7 mouse cellular contexts compared by ENCODE assay signal in the genomic region with DNA sequence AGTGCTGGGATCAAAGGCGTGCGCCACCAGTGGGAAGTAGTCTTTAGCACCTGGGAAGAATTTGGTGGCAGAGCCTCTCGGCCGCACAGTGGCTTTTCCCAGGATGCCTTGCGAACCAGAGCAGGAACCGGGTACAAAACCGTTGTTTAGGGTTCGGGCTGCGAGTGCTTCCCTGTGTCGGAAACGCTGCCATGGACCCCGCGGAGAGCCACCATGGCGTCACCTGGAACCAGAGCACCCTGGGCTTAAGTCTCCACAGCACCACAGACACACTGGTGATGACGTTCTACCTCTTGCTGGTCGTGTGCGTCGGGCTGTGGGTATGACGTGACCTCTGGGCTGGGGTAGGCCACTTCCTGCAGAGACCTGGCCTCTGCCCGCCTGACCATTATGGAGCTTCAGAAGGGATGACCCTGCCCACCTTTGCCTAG. TPM values are rescaled to one million over a fixed set of nuclear protein-coding genes. Genes with fewer than 3 reads are reported as not detected.
A peak's percentile ranks its signal among the peaks of the same experiment; 100 is the strongest.
DNase-seq lines count a peak whose midpoint lies in the region; ATAC-seq and TF ChIP-seq lines count a peak whose summit lies in the region.

TSS of gene Gm5134 (plus strand) at position 134 of the 431 bp plus-strand sequence.

- DNase-seq in intestine, embryonic 14.5 days (ENCODE audit: low spot score), result no peak
- no peak for DNase-seq in retina, postnatal 1 day
- DNase-seq in cerebellum, adult 9-10 months, result no peak
- DNase-seq in cerebellum, postnatal 14 days, result no peak

- no peak for TF ChIP-seq CTCF in ES-Bruce4 (IDR thresholded peaks at IDR 0.05; ENCODE audit: low read depth, low read length)
- TF ChIP-seq CTCF in bone marrow, adult 2 months (IDR thresholded peaks at IDR 0.05; ENCODE audit: control insufficient read depth, insufficient read depth, low read length), result no peak

- H3K9me3 ChIP-seq in ES-Bruce4 (replicated peaks; ENCODE audit: control insufficient read depth, insufficient read depth, low read length, poor library complexity, severe bottlenecking), result no peaks in the 10 kb centered on the region
- no peaks in the 10 kb centered on the region for H3K9me3 ChIP-seq in intestine, embryonic 14.5 days (ENCODE audit: control insufficient read depth, low read length)
- H3K9me3 ChIP-seq in midbrain, embryonic 16.5 days (replicated peaks; ENCODE audit: control insufficient read depth, low read length, poor library complexity, severe bottlenecking), result no peaks in the 10 kb centered on the region

- WGBS in bone marrow, adult 2 months, result 18% methylated on average over 20 of the region's 20 CpGs
- 32% methylated on average over 20 of the region's 20 CpGs for WGBS in intestine, embryonic 14.5 days
- 32% methylated on average over 20 of the region's 20 CpGs for WGBS in midbrain, embryonic 16.5 days

- ATAC-seq in intestine, embryonic 14.5 days (replicated peaks; ENCODE audit: low FRiP score, low TSS enrichment, low read depth), result no peak
- no peak for ATAC-seq in midbrain, embryonic 16.5 days

- H3K27me3 ChIP-seq in ES-Bruce4 (ENCODE audit: control insufficient read depth, insufficient read depth, low read length, poor library complexity, severe bottlenecking), result no peaks in the 10 kb centered on the region
- no peaks in the 10 kb centered on the region for H3K27me3 ChIP-seq in intestine, embryonic 14.5 days (replicated peaks; ENCODE audit: control insufficient read depth, insufficient read depth, low read length)
- H3K27me3 ChIP-seq in midbrain, embryonic 16.5 days (ENCODE audit: control insufficient read depth, insufficient read depth, low read depth, low read length), result peaks cover 7% of the 10 kb centered on the region

- H3K36me3 ChIP-seq in ES-Bruce4 (ENCODE audit: control insufficient read depth, insufficient read depth, low read length, poor library complexity, severe bottlenecking), result no peaks in the 10 kb centered on the region
- no peaks in the 10 kb centered on the region for H3K36me3 ChIP-seq in intestine, embryonic 14.5 days (ENCODE audit: control insufficient read depth, insufficient read depth, low read length)
- no peaks in the 10 kb centered on the region for H3K36me3 ChIP-seq in midbrain, embryonic 16.5 days (ENCODE audit: control insufficient read depth, insufficient read depth, low read length)

- peak within 1 kb of the TSS; percentile 3; the same call in 1 of the 2 replicates for H3K9ac ChIP-seq in ES-Bruce4 (ENCODE audit: low read depth, poor library complexity, severe bottlenecking)
- H3K9ac ChIP-seq in intestine, embryonic 14.5 days (ENCODE audit: low read length), result no peak within 1 kb of the TSS
- no peak within 1 kb of the TSS for H3K9ac ChIP-seq in midbrain, embryonic 16.5 days (ENCODE audit: low read depth, low read length)

- no peak for TF ChIP-seq POLR2A in ES-Bruce4 (IDR thresholded peaks at IDR 0.05; ENCODE audit: insufficient read depth, low read length)
- TF ChIP-seq POLR2A in bone marrow, adult 2 months (IDR thresholded peaks at IDR 0.05; ENCODE audit: borderline replicate concordance, control insufficient read depth, low read depth, low read length), result no peak

- H3K4me2 ChIP-seq in intestine, embryonic 14.5 days (ENCODE audit: low read length), result peak within 1 kb of the TSS; percentile 43
- H3K4me2 ChIP-seq in midbrain, embryonic 16.5 days (ENCODE audit: low read length), result peak within 1 kb of the TSS; percentile 36

- TF ChIP-seq EP300 in ES-Bruce4 (IDR thresholded peaks at IDR 0.05; ENCODE audit: insufficient read depth, low read depth, low read length), result no peak

- peak within 1 kb of the TSS; percentile 49 for H3K4me3 ChIP-seq in ES-Bruce4 (ENCODE audit: low read depth, low read length)
- peak within 1 kb of the TSS; percentile 67 for H3K4me3 ChIP-seq in bone marrow, adult 2 months (replicated peaks; ENCODE audit: control insufficient read depth, low read depth, low read length)
- H3K4me3 ChIP-seq in intestine, embryonic 14.5 days (ENCODE audit: low read depth, low read length), result peak within 1 kb of the TSS; percentile 11; the same call in 1 of the 2 replicates
- H3K4me3 ChIP-seq in midbrain, embryonic 16.5 days (ENCODE audit: low read depth, low read length), result peak within 1 kb of the TSS; percentile 15; the same call in 1 of the 2 replicates

- peaks cover 5% of the 10 kb centered on the region for H3K4me1 ChIP-seq in ES-Bruce4 (ENCODE audit: control insufficient read depth, insufficient read depth, low read length)
- H3K4me1 ChIP-seq in bone marrow, adult 2 months (ENCODE audit: control insufficient read depth, insufficient read depth, low read length), result peaks cover 2% of the 10 kb centered on the region; the same call in 1 of the 2 replicates
- H3K4me1 ChIP-seq in intestine, embryonic 14.5 days (replicated peaks; ENCODE audit: control insufficient read depth, insufficient read depth, low read length), result 0 out of 2 replicates have a peak, but pooled peaks cover 5% of the 10 kb centered on the region
- peaks cover 10% of the 10 kb centered on the region for H3K4me1 ChIP-seq in midbrain, embryonic 16.5 days (ENCODE audit: control insufficient read depth, insufficient read depth, low read length)

- H3K27ac ChIP-seq in ES-Bruce4 (ENCODE audit: insufficient read depth, low read length), result no peak within 1 kb of the TSS
- H3K27ac ChIP-seq in bone marrow, adult 2 months (ENCODE audit: control insufficient read depth, insufficient read depth, low read depth, low read length, poor library complexity), result no peak within 1 kb of the TSS
- H3K27ac ChIP-seq in intestine, embryonic 14.5 days (ENCODE audit: low read depth), result no peak within 1 kb of the TSS
- no peak within 1 kb of the TSS for H3K27ac ChIP-seq in midbrain, embryonic 16.5 days (ENCODE audit: low read length)

RNA-seq across cellular contexts. Expression of gene Gm5134, which starts in this region (rescaled TPM):
- 0.38 and 0.43 TPM in 2 replicates for polyA plus RNA-seq in ES-Bruce4 (2011; ENCODE audit: insufficient read depth, insufficient read length, low read depth, missing spikeins)
- not detected in 2 replicates for polyA plus RNA-seq in bone marrow, adult 2 months (2011; ENCODE audit: insufficient read depth, insufficient read length, low replicate concordance, missing spikeins)
- not detected in 2 replicates for polyA plus RNA-seq in intestine, embryonic 14.5 days (2014; fragmentation: Nextera tagmentation; extraction: Ambion mirVana)
- not detected in 2 replicates for polyA plus RNA-seq in midbrain, embryonic 16.5 days (2015; fragmentation: Nextera tagmentation; extraction: Ambion mirVana)

Comparison
In these comparisons a context has a peak if more than half of its experiments do, and no peak if none do; other contexts are left out.
1. H3K4me3 ChIP-seq: peak in every context shown above with its lines; median percentile 67 in bone marrow, adult 2 months; 49 in ES-Bruce4; 15 in midbrain, embryonic 16.5 days; 11 in intestine, embryonic 14.5 days.